Mouse (Mus musculus) embryonic facial prominence, embryonic 11.5 days (tissue): ENCODE data around the gene Slc24a3. TPM values are rescaled to one million over a fixed set of nuclear protein-coding genes. Genes with fewer than 3 reads are reported as not detected.

Experiments
- ATAC-seq: fragments of 200-750 bp; cut with Nextera tagmentation; replicated peaks from 2 replicates; pipeline ENCODE4 v1.8.0; 2017; ENCODE audit warnings: low read depth; ENCODE audit not compliant: insufficient number of reproducible peaks, low FRiP score, low TSS enrichment
- DNase-seq: peaks from one replicate; pipeline ENCODE4 v3.0.0-alpha.2; 2015; ENCODE audit warnings: low spot score
- H3K27ac ChIP-seq: fragments of 300-500 bp; sonication (generic); replicated peaks from 2 replicates; pipeline ENCODE4 v1.5.1; 2014; ENCODE audit warnings: mild to moderate bottlenecking, low read depth, low read length, control low read depth
- H3K27me3 ChIP-seq: fragments of 300-500 bp; sonication (generic); 2 replicates; pipeline ENCODE4 v1.6.1; 2014; ENCODE audit warnings: mild to moderate bottlenecking, low read length, moderate library complexity, mixed read lengths; ENCODE audit not compliant: control insufficient read depth, insufficient read depth
- H3K36me3 ChIP-seq: fragments of 300-500 bp; sonication (generic); replicated peaks from 2 replicates; pipeline ENCODE4 v1.6.1; 2014; ENCODE audit warnings: low read depth, mild to moderate bottlenecking, low read length, moderate library complexity, mixed read lengths; ENCODE audit not compliant: control insufficient read depth, insufficient read depth
- H3K4me1 ChIP-seq: fragments of 300-500 bp; sonication (generic); 2 replicates; pipeline ENCODE4 v1.6.1; 2014; ENCODE audit warnings: low read length, mixed read lengths; ENCODE audit not compliant: control insufficient read depth, insufficient read depth
- H3K4me2 ChIP-seq: fragments of 300-500 bp; sonication (generic); 2 replicates; pipeline ENCODE4 v1.6.1; 2014; ENCODE audit warnings: low read depth, mild to moderate bottlenecking, control low read depth, low read length, moderate library complexity
- H3K4me3 ChIP-seq: fragments of 300-500 bp; sonication (generic); 2 replicates; pipeline ENCODE4 v1.5.1; 2014; ENCODE audit warnings: low read depth, low read length, control low read depth
- H3K9ac ChIP-seq: fragments of 300-500 bp; sonication (generic); replicated peaks from 2 replicates; pipeline ENCODE4 v1.6.1; 2014; ENCODE audit warnings: mild to moderate bottlenecking, control low read depth, low read length
- H3K9me3 ChIP-seq: fragments of 300-500 bp; sonication (generic); replicated peaks from 2 replicates; pipeline ENCODE4 v1.6.1; 2016; ENCODE audit warnings: mild to moderate bottlenecking, low read length, inconsistent platforms, mixed read lengths; ENCODE audit not compliant: control insufficient read depth
- WGBS: fragments of 180-500 bp; shearing (Covaris S2); extraction: QIAGEN DNeasy Blood & Tissue Kit; methylation state at CpG from one replicate; pipeline ENCODE4 v1.1.7; 2014; 5-methylcytosine and 5-hydroxymethylcytosine counted together
- polyA plus RNA-seq: library from polyadenylated mRNA; unstranded; fragments of >200 nt; fragmentation: Nextera tagmentation; extraction: Ambion mirVana; gene quantifications from 2 replicates; pipeline ENCODE4 v1.2.1, GENCODE M21; 2014

Slc24a3 gene
- polyA plus RNA-seq, 1 experiment from 2014 or later = 0.67 TPM

DNA sequence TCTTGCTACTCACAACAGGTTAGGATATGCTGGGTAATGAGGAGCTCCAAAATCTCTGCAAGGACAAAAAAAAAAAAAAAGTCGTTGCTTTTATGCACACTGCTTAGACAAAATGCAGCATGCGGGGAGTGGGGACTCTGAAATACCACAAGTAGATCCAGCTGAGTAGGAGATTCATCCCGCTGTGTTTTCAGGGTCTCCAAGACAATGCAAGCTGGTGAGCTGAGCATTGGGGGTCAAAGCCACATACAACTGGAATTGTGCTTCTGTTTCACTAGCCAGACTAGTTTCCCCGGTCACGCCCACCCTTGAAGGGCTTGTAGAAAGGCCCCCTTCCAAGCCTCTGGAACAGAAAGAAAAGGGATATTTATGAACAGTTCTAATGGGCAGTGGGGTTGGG is 270.8 kb downstream of the Slc24a3 start:
- Histone ChIP-seq H3K4me1 (no peaks in the 10 kb centered on the region), H3K27me3 (no peaks in the 10 kb centered on the region), H3K4me3 (no peak overlapping the region), H3K36me3 (no peaks in the 10 kb centered on the region), H3K27ac (no peak overlapping the region), H3K9ac (no peak overlapping the region), H3K4me2 (no peak overlapping the region), H3K9me3 (no peaks in the 10 kb centered on the region)
- ATAC-seq = no peak
- no peak for DNase-seq
- WGBS = 53% methylated on average over 5 of the region's 5 CpGs

DNA sequence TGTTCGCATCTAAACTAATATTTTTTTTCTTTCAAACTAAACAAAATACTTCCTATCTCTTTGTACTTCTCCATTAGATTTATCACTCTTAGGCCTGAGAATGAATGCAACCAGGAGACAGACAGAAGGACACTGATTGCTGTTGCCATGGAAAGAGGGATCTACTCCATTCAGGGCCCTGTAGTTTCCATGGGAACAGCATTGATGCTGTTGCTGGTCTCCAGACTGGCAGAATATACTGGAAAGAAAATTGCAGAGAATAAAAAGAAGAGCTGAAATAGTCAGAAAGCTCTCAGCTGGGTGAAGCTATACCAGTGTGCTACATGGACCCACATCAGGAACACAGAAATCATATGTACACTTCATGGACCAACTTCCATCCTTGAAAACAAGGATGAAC is 272.2 kb downstream of the Slc24a3 start:
- DNase-seq (no peak), ATAC-seq (no peak)
- no peaks in the 10 kb centered on the region for H3K4me1 ChIP-seq
- 93% methylated on average over 1 of the region's 1 CpGs for WGBS
- H3K9me3 ChIP-seq = no peaks in the 10 kb centered on the region
- no peak overlapping the region for H3K4me3 ChIP-seq
- H3K36me3 ChIP-seq = no peaks in the 10 kb centered on the region
- H3K27me3 ChIP-seq = no peaks in the 10 kb centered on the region
- H3K27ac ChIP-seq = no peak overlapping the region
- H3K9ac ChIP-seq = no peak overlapping the region
- no peak overlapping the region for H3K4me2 ChIP-seq

DNA sequence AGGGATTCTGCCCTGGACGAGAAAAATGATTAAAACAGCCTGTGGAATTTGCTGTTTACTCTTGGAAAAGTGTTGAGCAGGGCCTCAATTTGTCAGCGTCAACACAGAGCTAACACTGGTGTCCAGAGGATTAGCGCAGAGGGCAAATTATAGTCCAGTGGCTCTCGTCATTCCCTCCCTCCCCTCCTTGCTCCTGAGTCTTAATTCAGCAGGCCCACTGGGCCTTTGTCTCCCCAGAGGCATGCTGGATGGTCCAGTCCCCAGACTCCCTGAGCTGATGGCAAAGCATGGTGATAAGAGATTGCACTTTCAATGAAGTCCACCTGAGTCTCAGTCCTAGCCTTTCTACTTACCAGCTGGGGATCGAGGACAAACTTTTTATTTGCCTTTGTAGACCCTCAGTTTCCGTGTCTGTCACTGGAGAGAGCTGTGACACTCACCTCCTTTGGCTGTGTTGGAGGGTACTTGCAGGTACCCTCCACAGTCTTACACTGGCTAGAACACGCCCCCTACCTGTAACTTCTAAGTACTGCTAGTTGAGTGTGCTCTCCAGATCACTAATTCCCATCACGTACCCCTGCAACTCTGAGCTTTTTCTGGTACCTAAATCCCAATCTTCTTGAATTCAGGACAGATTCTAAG is 289.7 kb downstream of the Slc24a3 start:
- no peaks in the 10 kb centered on the region for H3K36me3 ChIP-seq
- H3K4me3 ChIP-seq = no peak overlapping the region
- DNase-seq = peak; percentile 36
- WGBS = 35% methylated on average over 8 of the region's 8 CpGs
- no peaks in the 10 kb centered on the region for H3K9me3 ChIP-seq
- no peak overlapping the region for H3K4me2 ChIP-seq
- H3K27ac ChIP-seq = no peak overlapping the region
- ATAC-seq = no peak
- H3K9ac ChIP-seq = no peak overlapping the region
- no peaks in the 10 kb centered on the region for H3K4me1 ChIP-seq
- no peaks in the 10 kb centered on the region for H3K27me3 ChIP-seq

DNA sequence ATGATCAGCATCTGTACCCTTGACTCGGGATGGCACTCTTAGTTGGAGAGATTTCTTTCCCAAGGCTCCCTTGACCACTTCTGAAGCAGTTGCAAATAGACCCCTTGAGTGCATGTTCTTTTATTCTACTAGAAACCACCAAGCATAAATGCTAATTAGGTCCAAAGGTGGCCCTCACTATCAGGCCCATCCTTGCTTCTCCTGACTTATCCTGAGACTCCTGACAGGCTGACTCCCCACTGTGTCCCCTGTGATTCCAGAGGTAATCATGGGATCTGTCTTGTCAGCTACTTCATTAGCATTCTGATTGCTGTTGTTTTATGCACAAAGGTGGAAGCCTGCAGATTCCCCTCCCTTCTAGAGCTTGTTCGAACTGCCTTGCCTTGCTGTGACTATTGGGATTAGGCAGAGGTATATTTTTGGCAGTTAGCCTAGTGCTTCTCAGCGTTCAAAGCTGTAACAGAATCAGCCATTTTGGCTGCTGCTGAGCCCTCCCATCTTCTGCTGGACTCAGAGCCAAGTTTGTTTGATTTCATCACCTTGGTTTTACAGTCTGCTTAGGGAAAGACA is 293.4 kb downstream of the Slc24a3 start:
- H3K9me3 ChIP-seq = no peaks in the 10 kb centered on the region
- H3K4me2 ChIP-seq = no peak overlapping the region
- WGBS = 52% methylated on average over 3 of the region's 3 CpGs
- no peaks in the 10 kb centered on the region for H3K27me3 ChIP-seq
- H3K4me3 ChIP-seq = no peak overlapping the region
- no peaks in the 10 kb centered on the region for H3K4me1 ChIP-seq
- H3K36me3 ChIP-seq = no peaks in the 10 kb centered on the region
- no peak for DNase-seq
- ATAC-seq = no peak
- H3K9ac ChIP-seq = no peak overlapping the region
- H3K27ac ChIP-seq = no peak overlapping the region

DNA sequence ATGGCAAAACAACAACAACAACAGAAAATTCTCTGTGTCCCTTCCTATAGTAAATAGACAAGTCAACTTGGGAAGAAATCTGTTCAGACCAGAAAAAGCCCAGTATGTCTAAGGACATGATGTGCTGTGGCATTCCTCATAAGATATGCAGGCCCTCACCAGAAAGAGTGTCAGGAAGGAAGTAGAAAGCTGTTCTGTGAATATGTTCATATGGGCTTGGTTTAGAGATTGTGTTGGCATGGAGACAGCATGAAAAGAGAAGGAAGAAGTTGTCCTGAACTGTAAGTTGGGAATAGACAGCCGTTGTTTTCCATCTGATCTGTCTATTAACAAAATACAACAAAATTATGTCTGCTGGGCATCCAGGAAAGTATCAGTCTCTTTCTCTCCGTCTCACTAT is 294.7 kb downstream of the Slc24a3 start:
- Histone ChIP-seq H3K4me2 (no peak overlapping the region), H3K4me3 (no peak overlapping the region), H3K9ac (no peak overlapping the region), H3K4me1 (no peaks in the 10 kb centered on the region), H3K27me3 (no peaks in the 10 kb centered on the region), H3K36me3 (no peaks in the 10 kb centered on the region), H3K27ac (no peak overlapping the region), H3K9me3 (no peaks in the 10 kb centered on the region)
- WGBS = 89% methylated on average over 2 of the region's 2 CpGs
- no peak for DNase-seq
- ATAC-seq = no peak

DNA sequence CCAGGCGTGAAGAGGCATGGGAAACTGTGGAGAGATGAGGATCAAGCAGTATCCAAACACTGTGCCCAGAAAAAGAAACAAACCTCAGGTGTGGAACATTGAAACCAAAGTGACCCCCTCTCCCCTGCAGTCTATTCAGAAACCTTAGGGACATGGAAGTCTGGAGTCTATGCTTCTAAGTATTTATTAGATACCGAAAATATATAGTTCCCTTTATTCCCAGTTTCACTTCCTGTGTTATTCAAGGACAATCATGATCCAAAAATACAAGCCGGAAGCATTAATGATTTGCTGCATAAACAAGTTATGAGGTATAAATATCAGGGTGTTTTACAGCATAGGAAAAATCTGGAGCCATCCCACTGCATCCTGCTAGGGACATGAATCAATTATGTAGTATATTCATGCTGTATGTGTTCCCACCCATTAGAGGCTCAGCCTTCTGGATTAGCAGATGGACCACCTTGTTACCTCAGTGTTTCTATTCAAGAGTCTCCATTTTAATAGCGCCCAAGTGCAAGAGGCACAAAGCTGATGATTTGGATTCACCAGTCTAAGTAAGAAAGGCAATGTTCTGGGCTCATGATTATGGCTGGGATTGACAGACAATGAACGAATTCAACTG is 301.3 kb downstream of the Slc24a3 start:
- no peaks in the 10 kb centered on the region for H3K9me3 ChIP-seq
- WGBS = 83% methylated on average over 5 of the region's 5 CpGs
- no peak overlapping the region for H3K4me2 ChIP-seq
- H3K36me3 ChIP-seq = no peaks in the 10 kb centered on the region
- no peaks in the 10 kb centered on the region for H3K27me3 ChIP-seq
- ATAC-seq = no peak
- no peak overlapping the region for H3K9ac ChIP-seq
- no peaks in the 10 kb centered on the region for H3K4me1 ChIP-seq
- no peak for DNase-seq
- no peak overlapping the region for H3K27ac ChIP-seq
- H3K4me3 ChIP-seq = no peak overlapping the region

DNA sequence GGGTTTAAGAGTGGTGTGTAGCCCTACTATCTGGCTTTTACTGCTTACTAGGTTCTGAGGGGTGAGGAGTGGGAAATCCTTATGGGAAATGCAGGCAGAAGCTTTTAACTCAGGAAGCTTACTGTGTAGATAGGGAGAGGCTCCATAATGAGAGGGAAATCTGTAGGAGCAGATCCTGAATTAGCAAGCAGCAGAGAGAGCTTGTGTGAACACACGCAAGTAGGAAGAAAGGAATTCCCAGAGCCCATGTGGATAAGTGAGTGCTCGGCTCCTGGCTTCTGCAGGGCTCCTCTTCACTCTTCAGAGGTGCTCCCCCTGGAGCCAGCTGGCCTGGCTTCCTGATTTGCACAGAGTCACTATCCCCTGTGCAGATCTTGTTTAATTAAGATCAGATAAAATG is 309.9 kb downstream of the Slc24a3 start:
- Histone ChIP-seq H3K4me2 (no peak overlapping the region), H3K4me1 (no peaks in the 10 kb centered on the region), H3K9me3 (no peaks in the 10 kb centered on the region), H3K27ac (no peak overlapping the region), H3K4me3 (no peak overlapping the region), H3K9ac (no peak overlapping the region), H3K36me3 (no peaks in the 10 kb centered on the region), H3K27me3 (no peaks in the 10 kb centered on the region)
- ATAC-seq (no peak), DNase-seq (no peak)
- 71% methylated on average over 2 of the region's 2 CpGs for WGBS

DNA sequence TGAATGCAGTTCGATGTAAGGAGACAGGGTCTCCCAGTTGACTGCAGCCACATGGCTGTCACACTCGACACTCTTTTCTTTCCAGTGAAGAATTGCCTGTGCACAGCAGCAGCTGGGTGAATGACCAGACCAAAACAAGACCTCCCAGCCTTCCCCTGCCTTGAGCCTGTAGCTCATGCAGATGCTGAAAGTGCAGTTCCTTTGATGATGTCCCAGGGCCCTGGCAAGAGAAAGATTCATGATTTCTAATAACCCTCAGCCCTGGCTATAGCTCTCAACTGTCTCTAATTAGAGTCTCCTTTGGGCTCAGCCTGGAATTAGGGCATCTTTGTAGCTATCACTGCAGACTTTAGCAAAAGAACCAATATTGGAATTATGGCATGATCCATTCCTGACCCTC is 312.1 kb downstream of the Slc24a3 start:
- ATAC-seq (no peak), DNase-seq (no peak)
- no peaks in the 10 kb centered on the region for H3K36me3 ChIP-seq
- no peak overlapping the region for H3K4me2 ChIP-seq
- H3K27ac ChIP-seq = no peak overlapping the region
- WGBS = 84% methylated on average over 2 of the region's 2 CpGs
- H3K27me3 ChIP-seq = no peaks in the 10 kb centered on the region
- H3K4me3 ChIP-seq = no peak overlapping the region
- no peak overlapping the region for H3K9ac ChIP-seq
- H3K9me3 ChIP-seq = no peaks in the 10 kb centered on the region
- no peaks in the 10 kb centered on the region for H3K4me1 ChIP-seq
